Mouse (Mus musculus) ES-Bruce4 (cell line): ENCODE measurements around the gene Ptpn18. TPM values are rescaled to one million over a fixed set of nuclear protein-coding genes. Genes with fewer than 3 reads are reported as not detected.
"Not testable (repeated sequence)": the region's sequence is repeated elsewhere in the genome, so short reads cannot be mapped to it uniquely, and the experiment has no call there.

Experiments used
- H3K27ac ChIP-seq: 2 replicates; pipeline ENCODE4 v1.5.1; 2012; ENCODE audit warnings: low read length, inconsistent platforms; ENCODE audit not compliant: insufficient read depth
- H3K27me3 ChIP-seq: 2 replicates; pipeline ENCODE4 v1.6.1; 2012; ENCODE audit warnings: mild to moderate bottlenecking, low read length, inconsistent platforms; ENCODE audit not compliant: control insufficient read depth, poor library complexity, insufficient read depth, severe bottlenecking
- H3K36me3 ChIP-seq: 2 replicates; pipeline ENCODE4 v1.6.1; 2012; ENCODE audit warnings: inconsistent platforms, mild to moderate bottlenecking, low read length, moderate library complexity; ENCODE audit not compliant: control insufficient read depth, poor library complexity, insufficient read depth, severe bottlenecking
- H3K4me1 ChIP-seq: one replicate; pipeline ENCODE4 v1.8.1; 2011; ENCODE audit warnings: low read length; ENCODE audit not compliant: control insufficient read depth, insufficient read depth
- H3K4me3 ChIP-seq: 2 replicates; pipeline ENCODE4 v1.5.1; 2011; ENCODE audit warnings: low read depth, mild to moderate bottlenecking, low read length
- H3K9ac ChIP-seq: 2 replicates; pipeline ENCODE4 v1.6.1; 2012; ENCODE audit warnings: low read depth, mild to moderate bottlenecking, inconsistent platforms; ENCODE audit not compliant: poor library complexity, severe bottlenecking
- H3K9me3 ChIP-seq: replicated peaks from 2 replicates; pipeline ENCODE4 v1.6.1; 2012; ENCODE audit warnings: mild to moderate bottlenecking, low read length, inconsistent platforms; ENCODE audit not compliant: control insufficient read depth, poor library complexity, insufficient read depth, severe bottlenecking
- CTCF ChIP-seq: IDR thresholded peaks from one replicate; pipeline ENCODE4 v1.8.1; 2011; ENCODE audit warnings: low read depth, low read length
- EP300 ChIP-seq: IDR thresholded peaks from 2 replicates; pipeline ENCODE4 v1.6.1; 2011; ENCODE audit warnings: low read depth, low read length; ENCODE audit not compliant: insufficient read depth
- POLR2A ChIP-seq: IDR thresholded peaks from one replicate; pipeline ENCODE4 v1.8.1; 2011; ENCODE audit warnings: low read length; ENCODE audit not compliant: insufficient read depth
- polyA plus RNA-seq: library from polyadenylated mRNA; stranded (reverse); fragments of >200 nt; gene quantifications from 2 replicates; pipeline ENCODE4 v1.2.4, GENCODE M21; 2011; ENCODE audit warnings: low read depth; ENCODE audit not compliant: missing spikeins, insufficient read depth, insufficient read length

Ptpn18 gene
- polyA plus RNA-seq, 1 experiment, result 3.2 TPM

DNA sequence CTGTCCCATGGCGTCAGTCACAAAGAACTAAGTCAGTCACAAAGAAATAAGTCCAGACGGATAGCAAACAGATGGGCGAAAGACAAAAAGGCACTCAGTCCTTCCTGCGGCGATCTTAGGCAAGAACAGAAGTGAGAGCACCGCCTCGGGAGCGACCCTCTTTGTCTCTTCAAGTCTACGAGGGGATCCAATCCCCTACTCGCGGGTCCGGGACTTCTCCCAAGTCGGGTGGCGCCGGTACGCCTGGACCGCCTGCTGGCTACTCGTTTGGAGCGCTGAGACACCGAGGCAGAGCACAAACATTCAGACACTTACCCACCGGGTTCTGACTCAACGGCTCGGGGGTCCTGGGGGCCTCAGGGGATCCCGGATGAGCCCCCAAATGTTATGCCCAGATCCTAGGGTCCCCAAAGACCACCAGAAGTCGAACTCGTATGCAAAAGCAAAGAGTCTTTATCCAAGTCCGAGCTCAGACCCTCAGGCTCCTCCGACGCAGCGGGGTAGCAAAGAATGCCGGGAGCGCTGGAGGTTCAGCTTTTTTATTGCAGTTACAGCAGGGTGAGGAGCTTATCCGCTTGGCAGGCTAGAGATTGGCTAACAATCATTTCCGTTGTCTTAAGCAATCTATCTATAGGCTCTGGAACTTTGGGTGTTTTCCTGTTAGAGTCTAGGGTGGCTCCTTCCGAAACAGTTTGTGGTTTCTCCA is 26.6 kb upstream of the Ptpn18 start:
- Histone ChIP-seq H3K4me1 (no peaks in the 10 kb centered on the region), H3K27me3 (no peaks in the 10 kb centered on the region)

DNA sequence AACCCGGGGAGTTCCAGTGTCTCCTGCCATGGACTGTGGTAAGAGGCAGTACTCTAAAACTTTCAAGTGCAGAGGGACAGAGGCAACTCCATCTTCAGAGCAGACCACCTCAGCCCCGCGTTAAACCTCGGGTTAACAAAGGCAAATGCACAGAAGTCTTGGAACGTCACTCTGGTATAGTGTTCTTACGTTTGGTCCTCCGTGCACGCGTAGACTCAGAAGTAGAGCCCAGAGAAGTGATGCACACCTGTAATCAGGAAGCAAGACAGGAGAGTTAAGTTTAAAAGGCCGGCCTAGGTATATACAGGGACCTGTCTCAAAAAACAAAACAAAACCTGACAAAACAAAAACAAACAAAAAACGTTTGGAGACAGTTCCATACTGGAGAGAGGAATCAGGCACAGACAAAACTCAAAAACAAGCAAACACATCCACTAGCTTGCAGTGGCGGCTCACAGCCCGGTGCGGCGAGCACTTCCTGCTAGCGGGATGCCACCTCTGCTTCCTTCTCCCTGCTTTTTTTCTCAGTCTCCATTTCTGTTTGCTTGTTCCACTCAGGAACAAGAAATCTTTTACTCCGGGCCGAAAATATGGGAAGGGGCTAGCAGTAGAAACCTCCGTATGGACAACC is 25.6 kb upstream of the Ptpn18 start:
- Histone ChIP-seq H3K4me1 (no peaks in the 10 kb centered on the region), H3K4me3 (peak overlapping the region; percentile 75), H3K9ac (peak overlapping the region; percentile 78), H3K27ac (0 out of 2 replicates have a peak overlapping the region, but pooled peaks have one; percentile 46), H3K9me3 (peaks cover 24% of the 10 kb centered on the region), H3K36me3 (no peaks in the 10 kb centered on the region), H3K27me3 (no peaks in the 10 kb centered on the region)
- TF ChIP-seq CTCF (no peak), EP300 (no peak), POLR2A (no peak)

More for the DNA sequence above, 26.6 kb upstream of the Ptpn18 start:
- H3K4me3 ChIP-seq, result peak overlapping the region; percentile 70
- peak overlapping the region; percentile 59 for H3K27ac ChIP-seq
- TF ChIP-seq EP300 (0 out of 2 replicates have a peak, but pooled peaks have one; percentile 23), POLR2A (no peak)
- peak overlapping the region; percentile 78 for H3K9ac ChIP-seq
- H3K36me3 ChIP-seq, result no peaks in the 10 kb centered on the region
- peaks cover 24% of the 10 kb centered on the region for H3K9me3 ChIP-seq

DNA sequence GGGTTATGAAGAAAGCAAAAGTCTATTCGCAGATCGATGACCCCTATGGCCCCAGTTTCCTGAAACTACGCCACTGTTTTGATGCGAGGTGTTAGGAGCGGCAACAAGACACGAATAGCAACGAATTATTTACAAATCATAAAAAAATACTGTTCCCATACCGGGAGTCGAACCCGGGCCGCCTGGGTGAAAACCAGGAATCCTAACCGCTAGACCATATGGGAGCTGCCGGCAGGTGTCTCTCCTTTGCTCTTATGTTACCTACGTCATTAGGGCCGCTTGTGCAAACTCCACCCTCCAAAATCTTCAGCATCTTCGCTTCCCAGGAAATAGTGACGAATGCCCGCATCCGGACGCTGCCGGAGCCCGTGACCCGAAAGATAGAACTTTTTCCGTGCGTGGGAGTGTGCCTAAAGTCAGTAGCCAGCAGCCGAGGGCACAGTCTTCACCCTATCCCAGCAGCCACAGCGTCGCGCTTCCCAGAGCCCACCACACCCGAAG is 24.9 kb upstream of the Ptpn18 start:
- peak overlapping the region; percentile 47; the same call in 1 of the 2 replicates for H3K27ac ChIP-seq
- H3K36me3 ChIP-seq, result no peaks in the 10 kb centered on the region
- no peaks in the 10 kb centered on the region for H3K4me1 ChIP-seq
- H3K4me3 ChIP-seq, result peak overlapping the region; percentile 100
- peak overlapping the region; percentile 78 for H3K9ac ChIP-seq
- TF ChIP-seq CTCF (no peak), POLR2A (no peak), EP300 (0 out of 2 replicates have a peak, but pooled peaks have one; percentile 24)
- H3K9me3 ChIP-seq, result peaks cover 19% of the 10 kb centered on the region
- no peaks in the 10 kb centered on the region for H3K27me3 ChIP-seq

DNA sequence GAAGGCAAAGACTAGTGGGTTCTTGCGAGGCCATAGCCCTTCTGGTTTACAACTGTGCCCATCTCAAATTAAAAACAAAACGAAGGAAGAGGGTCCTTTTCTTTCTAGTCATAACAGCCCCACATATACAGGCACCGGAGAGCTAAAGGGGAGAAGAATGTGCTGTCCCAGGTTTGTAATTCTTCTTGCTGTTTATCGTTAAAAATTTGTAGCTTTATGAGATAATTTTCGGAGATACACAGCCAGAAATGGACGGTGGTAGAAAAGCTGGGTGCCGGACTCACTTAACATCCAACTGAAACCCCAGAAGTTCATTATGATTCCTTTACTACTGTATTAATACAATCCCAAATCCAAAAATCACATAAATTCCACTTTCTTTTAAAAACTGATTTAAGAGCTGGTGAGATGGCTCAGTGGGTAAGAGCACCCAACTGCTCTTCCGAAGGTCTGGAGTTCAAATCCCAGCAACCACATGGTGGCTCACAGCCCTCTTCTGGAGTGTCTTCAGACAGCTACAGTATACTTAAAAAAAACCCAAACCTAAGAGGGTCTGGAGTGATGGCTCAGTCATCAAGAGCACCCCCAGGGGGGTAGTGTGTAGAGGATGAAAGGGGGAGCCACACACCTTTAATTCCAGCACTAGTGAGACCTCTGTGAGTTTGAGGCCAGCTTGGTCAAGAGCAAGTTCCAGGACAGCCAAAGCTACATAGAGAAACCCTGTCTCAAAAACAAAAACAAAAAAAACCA is 24.0 kb upstream of the Ptpn18 start:
- TF ChIP-seq EP300, result no peak
- no peak for TF ChIP-seq POLR2A
- no peak for TF ChIP-seq CTCF
- Histone ChIP-seq H3K27ac (peak overlapping the region; percentile 47), H3K4me3 (peak overlapping the region; percentile 100), H3K9me3 (peaks cover 11% of the 10 kb centered on the region), H3K9ac (peak overlapping the region; percentile 78), H3K4me1 (no peaks in the 10 kb centered on the region), H3K36me3 (no peaks in the 10 kb centered on the region), H3K27me3 (no peaks in the 10 kb centered on the region)

DNA sequence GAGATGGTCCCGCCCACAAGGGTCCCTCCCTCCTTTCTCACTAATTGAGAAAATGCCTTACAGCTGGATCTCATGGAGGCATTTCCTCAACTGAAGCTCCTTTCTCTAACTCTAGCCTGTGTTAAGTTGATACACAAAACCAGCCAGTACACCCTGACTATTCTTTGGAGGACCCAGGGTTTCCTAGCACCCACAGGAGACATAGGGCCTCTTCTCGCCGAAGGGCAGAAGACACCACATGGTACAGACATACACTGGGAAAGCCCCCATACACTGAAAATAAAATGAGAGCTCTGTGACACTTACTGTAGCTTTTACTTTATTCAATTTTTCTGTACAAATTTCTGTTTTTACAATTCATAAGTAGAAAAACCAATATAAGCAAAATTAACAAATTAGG is 23.2 kb upstream of the Ptpn18 start:
- Histone ChIP-seq H3K9ac (no peak overlapping the region), H3K36me3 (no peaks in the 10 kb centered on the region), H3K4me1 (no peaks in the 10 kb centered on the region), H3K9me3 (peaks cover 3% of the 10 kb centered on the region; the same call in 1 of the 2 replicates), H3K4me3 (no peak overlapping the region), H3K27ac (no peak overlapping the region), H3K27me3 (no peaks in the 10 kb centered on the region)
- TF ChIP-seq EP300 (no peak), CTCF (no peak), POLR2A (no peak)

DNA sequence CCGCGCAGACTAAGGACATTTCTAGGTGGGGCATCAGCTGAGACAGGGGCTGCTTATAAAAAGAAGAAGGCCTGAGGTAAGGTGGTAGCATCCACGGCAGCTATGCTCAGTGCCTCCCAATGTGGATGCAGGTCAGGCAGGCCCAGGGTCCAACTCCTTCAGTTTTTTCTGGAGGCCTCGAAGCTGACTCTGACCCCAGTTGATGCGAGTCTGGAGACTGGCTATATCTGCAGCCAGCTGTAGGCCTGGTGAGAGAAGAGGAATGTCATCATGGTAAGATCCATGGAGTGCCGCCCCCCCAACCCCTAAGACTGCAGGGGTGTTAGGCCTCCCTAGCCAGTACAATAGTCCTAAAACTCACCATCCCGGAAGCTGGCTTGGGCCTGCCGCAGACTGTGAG is 22.2 kb upstream of the Ptpn18 start:
- H3K27me3 ChIP-seq, H3K4me3 ChIP-seq, H3K9ac ChIP-seq, H3K9me3 ChIP-seq, H3K4me1 ChIP-seq, H3K27ac ChIP-seq, H3K36me3 ChIP-seq: not testable (repeated sequence)
